Mouse (Mus musculus): ENCODE measurements around the gene Spaca4. TPM values are rescaled to one million over a fixed set of nuclear protein-coding genes. Genes with fewer than 3 reads are reported as not detected.

The Spaca4 gene
- total and polyA plus RNA-seq, 3 experiments = 0.38 TPM; not detected in 2

GRCm38 (mm10) chr7:45725151-45725550 is 462 bp downstream of the Spaca4 start:
- no peak overlapping the region for H3K9ac ChIP-seq (ENCODE audit: control insufficient read depth, low read depth, low read length, poor library complexity, severe bottlenecking)
- no peaks in the 10 kb centered on the region for H3K9me3 ChIP-seq (replicated peaks; ENCODE audit: insufficient read depth, low read length)
- H3K4me3 ChIP-seq (ENCODE audit: control insufficient read depth in 1 of 2, insufficient read depth in 1 of 2, low read depth in 2 of 2, low read length in 2 of 2) = no peak overlapping the region
- TF ChIP-seq MAX (IDR thresholded peaks at IDR 0.05; ENCODE audit: low read length) = no peak
- TF ChIP-seq NRF1 (IDR thresholded peaks at IDR 0.05; ENCODE audit: insufficient read depth, low read depth, low read length, poor library complexity, severe bottlenecking) = no peak
- TF ChIP-seq JUND (IDR thresholded peaks at IDR 0.05; ENCODE audit: low read depth, low read length) = no peak
- TF ChIP-seq ETS1 (IDR thresholded peaks at IDR 0.05; ENCODE audit: low read depth, low read length) = no peak
- TF ChIP-seq GABPA (IDR thresholded peaks at IDR 0.05; ENCODE audit: low read depth, low read length) = no peak
- no peak for TF ChIP-seq ZNF384 (IDR thresholded peaks at IDR 0.05; ENCODE audit: low read depth, low read length)
- TF ChIP-seq POLR2A (IDR thresholded peaks at IDR 0.05; ENCODE audit: control insufficient read depth in 1 of 2, insufficient read depth in 1 of 2, low read depth in 1 of 2, low read length in 2 of 2, poor library complexity in 1 of 2) = no peak
- TF ChIP-seq ZKSCAN1 (IDR thresholded peaks at IDR 0.05; ENCODE audit: low read depth, low read length) = no peak
- TF ChIP-seq CTCF (IDR thresholded peaks at IDR 0.05 in 2 of 3, conservative IDR thresholded peaks at IDR 0.05 in 1 of 3; ENCODE audit: control insufficient read depth in 1 of 3, insufficient read depth in 1 of 3, low read depth in 2 of 3, low read length in 3 of 3, poor library complexity in 1 of 3, severe bottlenecking in 1 of 3) = no peak
- TF ChIP-seq E2F4 (IDR thresholded peaks at IDR 0.05; ENCODE audit: borderline replicate concordance, low read depth, low read length) = no peak
- no peak for TF ChIP-seq MEF2A (IDR thresholded peaks at IDR 0.05; ENCODE audit: extremely low read depth, insufficient replicate concordance, low read depth, low read length, poor library complexity, severe bottlenecking)
- TF ChIP-seq TCF12 (IDR thresholded peaks at IDR 0.05; ENCODE audit: low read depth, low read length) = no peak
- TF ChIP-seq CHD1 (IDR thresholded peaks at IDR 0.05; ENCODE audit: low read depth, low read length) = no peak
- TF ChIP-seq HCFC1 (IDR thresholded peaks at IDR 0.05; ENCODE audit: low read depth, low read length) = no peak
- no peaks in the 10 kb centered on the region; the same call in 1 of the 2 replicates for H3K79me2 ChIP-seq (ENCODE audit: control insufficient read depth, insufficient read depth, low read length, poor library complexity)
- H3K27ac ChIP-seq (ENCODE audit: control insufficient read depth, low read depth, low read length) = no peak overlapping the region
- peak; percentile 12 for DNase-seq (ENCODE audit: low read depth, low spot score)
- H3K4me1 ChIP-seq (ENCODE audit: control insufficient read depth in 1 of 2, insufficient read depth in 2 of 2, low read length in 2 of 2) = no peaks in the 10 kb centered on the region
- H3K27me3 ChIP-seq (ENCODE audit: control insufficient read depth in 1 of 2, insufficient read depth in 2 of 2, low read length in 2 of 2) = no peaks in the 10 kb centered on the region
- peaks cover 0 to 2% of the 10 kb centered on the region in 2 experiments; a peak in 1 of 4 replicates for H3K36me3 ChIP-seq (ENCODE audit: control insufficient read depth in 1 of 2, insufficient read depth in 2 of 2, low read length in 2 of 2)

DNA sequence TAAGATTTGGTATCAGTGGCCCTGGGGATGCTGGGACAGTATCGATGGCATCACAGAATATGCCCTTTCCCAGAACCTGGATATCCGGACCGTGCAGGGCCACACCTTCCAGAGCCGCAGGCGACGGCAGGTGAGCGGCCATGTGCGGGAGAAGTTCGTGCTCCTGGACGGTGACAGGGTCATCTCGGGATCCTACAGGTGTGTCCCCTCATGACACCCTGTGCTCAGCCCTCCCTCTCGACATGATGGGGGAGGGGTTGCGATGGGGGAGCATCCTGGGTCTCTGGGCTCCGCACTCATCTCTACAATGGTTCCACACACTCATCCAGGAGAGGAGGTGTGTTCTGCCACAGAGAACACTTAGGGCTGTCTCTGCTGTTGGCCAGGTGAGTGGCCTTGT is 1.8 kb downstream of the Spaca4 start:
- DNase-seq (ENCODE audit: low read depth, low spot score) = no peak
- TF ChIP-seq POLR2AphosphoS5 (IDR thresholded peaks at IDR 0.05; ENCODE audit: borderline replicate concordance, low read depth, low read length) (no peak), UBTF (IDR thresholded peaks at IDR 0.05; ENCODE audit: borderline replicate concordance, insufficient read depth, low read depth, low read length) (no peak), ETS1 (IDR thresholded peaks at IDR 0.05; ENCODE audit: low read depth, low read length) (no peak), MEF2A (IDR thresholded peaks at IDR 0.05; ENCODE audit: extremely low read depth, insufficient replicate concordance, low read depth, low read length, poor library complexity, severe bottlenecking) (no peak), CTCF (IDR thresholded peaks at IDR 0.05 in 2 of 3, conservative IDR thresholded peaks at IDR 0.05 in 1 of 3; ENCODE audit: control insufficient read depth in 1 of 3, insufficient read depth in 1 of 3, low read depth in 2 of 3, low read length in 3 of 3, poor library complexity in 1 of 3, severe bottlenecking in 1 of 3) (no peak), NELFE (IDR thresholded peaks at IDR 0.05; ENCODE audit: low read depth, low read length) (no peak), MYB (IDR thresholded peaks at IDR 0.05; ENCODE audit: low read depth, low read length) (no peak), ZMIZ1 (IDR thresholded peaks at IDR 0.05; ENCODE audit: low read depth, low read length) (no peak), CHD1 (IDR thresholded peaks at IDR 0.05; ENCODE audit: low read depth, low read length) (no peak)
- H3K36me3 ChIP-seq (ENCODE audit: control insufficient read depth in 1 of 2, insufficient read depth in 2 of 2, low read length in 2 of 2) = peaks cover 2% of the 10 kb centered on the region in 2 experiments; a peak in 3 of 4 replicates
- H3K9me3 ChIP-seq (replicated peaks; ENCODE audit: insufficient read depth, low read length) = no peaks in the 10 kb centered on the region
- no peaks in the 10 kb centered on the region for H3K27me3 ChIP-seq (ENCODE audit: control insufficient read depth in 1 of 2, insufficient read depth in 2 of 2, low read length in 2 of 2)
- H3K4me3 ChIP-seq (ENCODE audit: control insufficient read depth in 1 of 2, insufficient read depth in 1 of 2, low read depth in 2 of 2, low read length in 2 of 2) = no peak overlapping the region
- H3K9ac ChIP-seq (ENCODE audit: control insufficient read depth, low read depth, low read length, poor library complexity, severe bottlenecking) = no peak overlapping the region
- H3K27ac ChIP-seq (ENCODE audit: control insufficient read depth, low read depth, low read length) = no peak overlapping the region
- H3K79me2 ChIP-seq (ENCODE audit: control insufficient read depth, insufficient read depth, low read length, poor library complexity) = peaks cover 13% of the 10 kb centered on the region
- no peaks in the 10 kb centered on the region for H3K4me1 ChIP-seq (ENCODE audit: control insufficient read depth in 1 of 2, insufficient read depth in 2 of 2, low read length in 2 of 2)

All from MEL (cell line).